Mouse (Mus musculus) E14TG2a.4 (cell line): ENCODE measurements around the gene Akna.
A peak's percentile ranks its signal among the peaks of the same experiment; 100 is the strongest.

ENCODE experiments used
- H3K27me3 ChIP-seq: 2 replicates; pipeline ENCODE4 v1.6.1; 2014; ENCODE audit warnings: low read length, control low read depth; ENCODE audit not compliant: insufficient read depth
- H3K36me3 ChIP-seq: 2 replicates; pipeline ENCODE4 v1.6.1; 2014; ENCODE audit warnings: low read length, control low read depth; ENCODE audit not compliant: insufficient read depth
- H3K4me1 ChIP-seq: replicated peaks from 2 replicates; pipeline ENCODE4 v1.6.1; 2014; ENCODE audit warnings: low read depth, low read length, control low read depth
- H3K4me3 ChIP-seq: replicated peaks from 2 replicates; pipeline ENCODE4 v1.5.1; 2014; ENCODE audit warnings: mild to moderate bottlenecking, low read length
- H3K9me3 ChIP-seq: 2 replicates; pipeline ENCODE4 v1.6.1; 2014; ENCODE audit warnings: low read length, control low read depth
- CTCF ChIP-seq: conservative IDR thresholded peaks from 2 replicates; pipeline ENCODE4 v1.5.1; 2014; ENCODE audit warnings: low read length
- NANOG ChIP-seq: IDR thresholded peaks from 2 replicates; pipeline ENCODE4 v1.6.1; 2014; ENCODE audit warnings: borderline replicate concordance, low read length, mixed read lengths
- POU5F1 ChIP-seq: IDR thresholded peaks from 2 replicates; pipeline ENCODE4 v1.6.1; 2014; ENCODE audit warnings: low read length, borderline replicate concordance

Akna gene

GRCm38 (mm10) chr4:63405683-63406082 lies 2.5 kb upstream of the Akna start:
- peaks cover 49% of the 10 kb centered on the region for H3K4me1 ChIP-seq
- TF ChIP-seq POU5F1 (no peak), CTCF (no peak), NANOG (no peak)

DNA sequence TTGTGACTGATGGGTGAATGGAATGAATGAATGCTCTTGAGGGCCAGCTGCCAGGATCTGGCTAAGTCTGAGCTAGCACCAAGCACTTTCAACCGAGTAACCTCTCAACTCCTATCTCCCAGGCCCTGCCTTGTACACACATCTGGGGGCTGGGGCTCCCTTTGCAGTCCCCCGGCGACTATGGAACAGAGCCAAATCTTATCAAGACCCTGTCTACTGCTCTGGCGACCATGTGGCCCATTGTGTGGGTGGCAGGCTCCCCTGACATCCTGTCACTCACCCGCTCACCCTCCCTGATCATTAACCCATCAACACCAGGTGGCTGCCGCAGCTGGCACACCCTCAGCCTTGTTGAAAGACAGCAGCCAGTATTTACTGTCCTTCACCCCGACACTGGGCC lies 1.9 kb upstream of the Akna start:
- Histone ChIP-seq H3K36me3 (peaks cover 8% of the 10 kb centered on the region; the same call in 1 of the 2 replicates), H3K9me3 (no peaks in the 10 kb centered on the region), H3K4me3 (no peak overlapping the region), H3K27me3 (peaks cover 3% of the 10 kb centered on the region), H3K4me1 (peaks cover 49% of the 10 kb centered on the region)
- no peak for TF ChIP-seq POU5F1
- no peak for TF ChIP-seq CTCF
- TF ChIP-seq NANOG, result no peak

More at GRCm38 (mm10) chr4:63405683-63406082, 2.5 kb upstream of the Akna start:
- Histone ChIP-seq H3K27me3 (peaks cover 3% of the 10 kb centered on the region), H3K36me3 (peaks cover 6% of the 10 kb centered on the region; the same call in 1 of the 2 replicates), H3K9me3 (no peaks in the 10 kb centered on the region), H3K4me3 (no peak overlapping the region)

- TF ChIP-seq POU5F1 (no peak), CTCF (no peak), NANOG (no peak)
- Histone ChIP-seq H3K4me3 (no peak overlapping the region), H3K4me1 (peaks cover 43% of the 10 kb centered on the region), H3K27me3 (peaks cover 2% of the 10 kb centered on the region), H3K9me3 (peaks cover 5% of the 10 kb centered on the region), H3K36me3 (peaks cover 13% of the 10 kb centered on the region; the same call in 1 of the 2 replicates)
Measured at GRCm38 (mm10) chr4:63404205-63404604, 1.1 kb upstream of the Akna start.

DNA sequence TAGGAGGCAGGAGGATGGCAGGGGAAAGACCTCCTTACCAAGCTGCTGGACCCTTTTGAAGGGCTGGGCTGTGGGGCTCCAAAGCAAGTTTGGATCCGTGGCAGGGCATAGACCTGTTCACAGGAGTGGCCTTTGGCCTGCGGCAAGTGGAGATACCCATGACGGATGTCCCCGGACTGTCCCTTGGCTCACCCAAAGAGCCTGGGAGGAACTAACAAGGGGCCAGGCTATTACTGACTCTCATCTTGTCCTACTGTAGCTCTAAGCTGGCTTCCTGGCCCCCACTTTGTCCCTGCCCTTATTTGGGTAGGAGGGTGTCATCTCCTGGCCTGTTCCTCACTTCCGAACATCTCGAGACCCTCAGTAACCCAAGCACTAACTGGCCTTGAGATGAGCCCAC lies 596 bp downstream of the Akna start:
- H3K9me3 ChIP-seq, result peaks cover 22% of the 10 kb centered on the region
- peaks cover 25% of the 10 kb centered on the region for H3K36me3 ChIP-seq

DNA sequence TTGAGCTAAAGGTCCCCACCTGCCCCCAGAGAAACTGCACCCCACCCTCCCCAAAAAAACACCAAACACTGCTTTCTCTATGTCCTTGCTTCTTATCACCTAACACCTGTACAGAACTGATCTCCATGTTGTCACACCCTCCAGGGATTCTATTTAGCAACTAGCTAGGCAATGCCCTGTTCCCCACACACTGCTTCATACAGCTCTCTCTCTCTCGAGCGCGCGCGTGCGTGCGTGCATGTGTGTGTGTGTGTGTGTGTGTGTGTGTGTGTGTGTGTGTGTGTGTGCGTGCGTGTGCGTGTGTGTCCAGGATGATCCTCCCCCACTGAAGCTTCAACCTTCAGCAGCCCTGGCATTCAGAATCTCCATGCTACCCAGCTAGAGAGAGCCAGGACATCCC lies 1.1 kb downstream of the Akna start:
- no peak overlapping the region for H3K4me3 ChIP-seq
- no peaks in the 10 kb centered on the region for H3K27me3 ChIP-seq
- H3K9me3 ChIP-seq, result peaks cover 27% of the 10 kb centered on the region
- H3K36me3 ChIP-seq, result peaks cover 30% of the 10 kb centered on the region
- TF ChIP-seq CTCF (no peak), POU5F1 (no peak), NANOG (no peak)
- H3K4me1 ChIP-seq, result peaks cover 37% of the 10 kb centered on the region

More for the DNA sequence above, 596 bp downstream of the Akna start:
- TF ChIP-seq CTCF (no peak), POU5F1 (no peak), NANOG (no peak)
- Histone ChIP-seq H3K4me3 (0 out of 2 replicates have a peak overlapping the region, but pooled peaks have one; percentile 54), H3K27me3 (no peaks in the 10 kb centered on the region), H3K4me1 (peaks cover 37% of the 10 kb centered on the region)

- no peak overlapping the region for H3K4me3 ChIP-seq
- H3K4me1 ChIP-seq, result peaks cover 37% of the 10 kb centered on the region
- H3K36me3 ChIP-seq, result peaks cover 30% of the 10 kb centered on the region
- peaks cover 27% of the 10 kb centered on the region for H3K9me3 ChIP-seq
- TF ChIP-seq NANOG, result no peak
- no peak for TF ChIP-seq POU5F1
- no peak for TF ChIP-seq CTCF
- H3K27me3 ChIP-seq, result no peaks in the 10 kb centered on the region
Measured at GRCm38 (mm10) chr4:63401620-63402019, 1.5 kb downstream of the Akna start.

GRCm38 (mm10) chr4:63400541-63401306 lies 2.4 kb downstream of the Akna start:
- Histone ChIP-seq H3K9me3 (peaks cover 30% of the 10 kb centered on the region), H3K4me3 (no peak overlapping the region), H3K36me3 (peaks cover 30% of the 10 kb centered on the region), H3K4me1 (peaks cover 34% of the 10 kb centered on the region), H3K27me3 (no peaks in the 10 kb centered on the region)
- TF ChIP-seq CTCF (no peak), POU5F1 (no peak), NANOG (no peak)

DNA sequence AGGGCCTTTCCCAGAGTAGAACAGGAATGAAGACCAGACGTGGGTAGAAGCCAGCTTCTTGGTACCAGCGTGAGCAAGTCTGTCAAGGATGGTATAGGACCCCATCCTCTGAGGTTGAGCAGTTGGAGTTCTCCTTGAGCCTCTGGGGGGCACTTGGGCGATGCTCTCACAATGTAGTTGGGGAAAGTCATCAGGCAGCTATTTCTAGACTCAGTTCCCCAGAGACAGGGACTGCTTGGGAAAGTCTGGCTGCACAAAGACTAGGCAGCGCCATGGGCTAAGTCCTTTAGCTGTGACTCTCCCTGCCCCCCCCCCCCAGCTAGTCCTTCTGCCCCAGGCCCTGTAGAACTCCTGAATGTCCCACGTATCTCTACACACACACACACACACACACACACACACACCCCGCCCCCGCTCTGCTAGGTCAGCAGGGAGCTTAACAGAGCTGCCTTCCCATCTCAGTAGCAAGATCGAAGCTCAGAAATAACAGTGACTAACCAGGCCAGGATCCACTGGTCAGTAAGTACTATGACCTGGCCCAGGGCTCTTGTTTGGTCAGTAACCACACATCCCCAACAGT lies 3.4 kb downstream of the Akna start:
- Histone ChIP-seq H3K36me3 (peaks cover 40% of the 10 kb centered on the region), H3K4me1 (peaks cover 25% of the 10 kb centered on the region), H3K9me3 (peaks cover 30% of the 10 kb centered on the region), H3K27me3 (no peaks in the 10 kb centered on the region), H3K4me3 (no peak overlapping the region)
- TF ChIP-seq POU5F1, result no peak
- no peak for TF ChIP-seq NANOG
- no peak for TF ChIP-seq CTCF
